Mouse (Mus musculus): ENCODE measurements around the gene Adamts20. TPM values are rescaled to one million over a fixed set of nuclear protein-coding genes. Genes with fewer than 3 reads are reported as not detected.
A peak's percentile ranks its signal among the peaks of the same experiment; 100 is the strongest.
"Not testable (repeated sequence)": the region's sequence is repeated elsewhere in the genome, so short reads cannot be mapped to it uniquely, and the experiment has no call there.

Gene Adamts20
- total RNA-seq (2021) = 1 to 10 TPM; 3.6 to 3.7 TPM
- long read RNA-seq, experiment 1 = 0 reads
- long read RNA-seq, experiment 2, partial matches to known transcripts = 0 of 1 reads
- long read RNA-seq, experiment 2, other reads (novel, unspliced or antisense) = 1 of 1 reads

DNA sequence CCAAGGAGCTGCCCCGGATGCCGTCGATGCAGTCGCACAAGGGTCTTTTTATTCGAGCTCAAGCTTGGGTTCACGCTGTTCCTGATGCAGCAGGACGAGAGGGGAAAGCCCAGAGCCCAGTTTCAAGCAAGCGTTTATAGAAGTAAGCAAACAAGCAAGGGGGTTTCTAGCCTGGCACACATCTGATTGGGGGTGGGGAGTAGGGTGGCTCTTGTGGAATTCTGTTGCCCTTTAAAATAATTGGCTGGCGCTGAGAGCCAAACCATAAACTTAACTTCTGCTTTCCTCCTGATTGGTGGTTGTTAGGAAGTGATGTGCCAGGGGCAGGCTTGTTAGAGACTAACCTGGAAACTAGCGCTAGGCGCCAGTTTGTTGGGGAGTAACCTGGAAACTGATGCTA, at the start of gene Adamts20:
Gene Adamts20, minus strand, starts transcription at position 101 of the 400 bp plus-strand sequence.
- DNase-seq (ENCODE audit: low spot score in 2 of 2) = no peak

- DNase-seq (ENCODE audit: low spot score in 2 of 2) = no peak
These were observed 38.4 kb upstream of the Adamts20 start for GRCm38 (mm10) chr15:94503451-94504215.

- DNase-seq (ENCODE audit: low spot score in 2 of 2) = no peak
These were observed 34.0 kb upstream of the Adamts20 start for GRCm38 (mm10) chr15:94499260-94499659.

DNA sequence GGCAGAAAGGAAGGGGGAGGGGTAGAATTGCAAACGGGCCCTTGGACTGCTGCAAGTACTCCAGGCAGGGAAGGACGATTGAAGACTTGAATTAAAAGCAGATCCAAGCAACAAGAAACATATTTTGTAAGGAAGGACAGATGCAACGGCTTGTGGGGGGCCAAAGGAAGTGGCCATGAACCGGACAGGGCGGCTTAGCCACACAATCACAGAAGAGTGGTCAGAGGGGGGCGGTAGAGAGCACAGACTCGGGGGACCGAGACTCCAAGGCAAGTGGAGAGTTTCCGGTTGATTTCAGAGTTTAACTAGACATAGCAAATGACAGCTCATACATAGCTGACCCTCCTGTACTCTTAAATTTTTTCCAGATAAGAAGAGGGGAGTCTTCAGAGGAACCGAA, 30.7 kb upstream of the Adamts20 start:
- DNase-seq (ENCODE audit: low spot score in 2 of 2) = no peak

DNA sequence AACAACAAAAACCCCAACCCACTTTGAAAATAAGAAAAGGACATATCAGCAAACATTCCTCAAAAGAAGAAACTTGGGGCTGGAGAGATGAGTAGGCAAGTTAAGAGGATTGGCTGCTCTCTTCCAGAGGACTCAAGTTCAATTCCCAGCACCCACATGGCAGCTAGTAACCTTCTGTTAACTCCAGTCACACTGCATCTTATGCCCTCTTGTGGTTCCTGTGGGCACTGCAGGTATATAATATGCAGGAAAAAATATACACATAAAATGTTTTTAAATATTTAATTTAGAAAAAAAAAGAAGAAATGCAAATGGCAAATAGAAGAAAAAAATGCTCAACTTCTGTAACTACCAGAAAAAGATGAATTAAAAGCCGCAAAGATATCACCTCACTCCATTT, 29.2 kb upstream of the Adamts20 start:
- DNase-seq (ENCODE audit: low spot score in 2 of 2) = no peak

- no peak for DNase-seq (ENCODE audit: low spot score in 2 of 2)
These were observed 24.2 kb upstream of the Adamts20 start for GRCm38 (mm10) chr15:94489433-94489832.

DNA sequence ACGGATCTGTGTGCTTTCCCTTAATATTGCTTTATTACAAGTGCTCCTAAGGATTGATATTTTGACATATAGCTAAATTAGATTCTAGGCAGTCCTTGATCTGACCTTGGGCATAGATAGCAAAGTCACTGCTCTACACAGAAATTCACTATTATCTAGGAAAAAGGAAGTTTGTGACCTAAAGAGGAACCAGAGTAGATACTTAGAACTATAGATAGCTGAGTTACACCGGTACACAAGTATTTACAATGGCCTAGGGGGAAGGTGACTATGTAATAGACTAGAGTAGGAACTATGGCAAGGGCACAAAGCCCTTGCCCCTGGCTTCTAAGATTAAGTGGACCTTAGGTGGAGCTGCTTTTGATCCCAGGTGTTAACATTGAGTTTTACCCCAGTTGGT, 22.8 kb upstream of the Adamts20 start:
- DNase-seq (ENCODE audit: low spot score in 2 of 2) = not testable (repeated sequence)

- no peak for DNase-seq (ENCODE audit: low spot score in 2 of 2)
These were observed 17.3 kb upstream of the Adamts20 start for GRCm38 (mm10) chr15:94482555-94482954.

DNA sequence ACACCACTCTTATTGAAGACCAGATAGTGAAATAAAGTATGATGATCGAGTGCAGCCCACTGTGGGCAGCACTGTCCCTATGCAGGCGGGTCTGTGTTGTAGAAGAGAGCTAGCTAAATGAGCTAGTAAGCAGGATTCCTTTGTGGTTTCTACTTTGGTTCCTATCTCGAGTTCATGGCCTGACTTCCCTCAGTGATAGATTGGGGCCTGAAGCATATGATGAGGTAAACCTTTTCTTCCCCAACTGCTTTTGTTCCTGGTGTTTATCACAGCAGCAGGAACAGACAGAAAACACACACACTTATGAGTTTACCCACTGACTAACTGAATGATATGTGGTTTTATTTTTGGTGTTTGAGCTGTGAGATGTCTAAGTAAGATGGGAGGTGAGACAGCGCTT, 15.6 kb upstream of the Adamts20 start:
- DNase-seq (ENCODE audit: low spot score in 2 of 2) = no peak

GRCm38 (mm10) chr15:94480248-94480647, 15.0 kb upstream of the Adamts20 start:
- no peak for DNase-seq (ENCODE audit: low spot score in 2 of 2)

GRCm38 (mm10) chr15:94479513-94480136, 14.4 kb upstream of the Adamts20 start:
- DNase-seq (ENCODE audit: low spot score in 2 of 2) = no peak

- no peak for DNase-seq (ENCODE audit: low spot score in 2 of 2)
These were observed 13.5 kb upstream of the Adamts20 start for GRCm38 (mm10) chr15:94478706-94479105.

DNA sequence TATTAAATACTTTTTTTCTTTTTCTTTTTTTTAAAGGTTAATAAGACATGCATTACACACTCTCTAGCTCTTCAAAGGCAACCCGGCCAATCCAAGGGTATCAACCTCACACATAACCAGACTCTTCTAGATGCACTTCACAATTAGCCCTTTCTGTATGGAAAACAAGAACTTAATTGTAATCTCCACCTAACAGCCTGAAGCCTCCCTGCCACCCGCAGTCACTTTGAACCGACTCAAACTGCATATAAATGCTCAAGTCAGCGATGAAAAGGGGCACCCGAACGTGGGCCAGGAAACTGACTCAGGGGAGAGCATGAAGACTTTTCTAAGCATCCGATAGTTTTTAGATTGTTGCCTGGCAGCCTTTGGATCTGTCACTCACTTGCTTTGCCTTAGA, 12.1 kb upstream of the Adamts20 start:
- no peak for DNase-seq (ENCODE audit: low spot score in 2 of 2)

DNA sequence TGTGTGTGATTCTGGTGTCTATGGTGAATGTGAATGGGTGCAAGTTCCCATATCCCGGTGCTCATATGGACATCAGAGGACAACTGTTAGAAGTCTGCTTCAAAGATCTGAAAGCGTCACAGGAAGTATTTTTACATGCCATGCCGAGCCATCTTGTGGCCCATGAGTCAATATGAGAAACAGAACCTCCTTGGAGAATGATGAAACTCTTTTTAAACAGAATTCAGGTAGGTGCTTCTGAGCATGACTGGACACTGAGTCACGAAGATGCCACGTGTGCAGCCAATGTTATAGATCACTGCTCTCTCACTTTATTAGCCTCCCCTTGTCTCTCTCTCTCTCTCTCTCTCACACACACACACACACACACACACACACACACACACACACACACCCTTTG, 10.8 kb upstream of the Adamts20 start:
- no peak for DNase-seq (ENCODE audit: low spot score in 2 of 2)

GRCm38 (mm10) chr15:94470361-94470760, 5.1 kb upstream of the Adamts20 start:
- no peak for DNase-seq (ENCODE audit: low spot score in 2 of 2)

DNA sequence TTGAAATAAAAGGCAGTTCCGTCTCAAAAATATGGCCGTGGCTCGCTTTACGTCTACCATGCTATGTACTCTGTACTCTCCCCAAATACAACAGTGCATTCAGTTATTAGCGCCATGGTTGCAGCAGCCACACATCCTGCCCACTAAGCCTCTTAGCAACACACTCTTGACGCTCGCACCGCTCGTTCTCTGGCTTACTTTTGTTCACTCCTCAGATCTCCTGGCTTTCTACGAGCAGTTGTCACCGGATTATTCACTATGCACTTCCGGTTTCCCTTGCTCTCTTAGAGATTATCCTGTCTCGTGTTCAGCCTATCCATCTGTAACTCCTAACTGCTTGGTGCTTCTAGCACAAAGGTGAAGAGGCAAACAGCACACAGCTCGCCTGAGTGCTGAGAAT, 337 bp downstream of the Adamts20 start:
- DNase-seq (ENCODE audit: low spot score in 2 of 2) = no peak

GRCm38 (mm10) chr15:94463251-94463650, 2.0 kb downstream of the Adamts20 start:
- peak in 1 of 2 experiments; percentile 15 for DNase-seq (ENCODE audit: low spot score in 2 of 2)

DNA sequence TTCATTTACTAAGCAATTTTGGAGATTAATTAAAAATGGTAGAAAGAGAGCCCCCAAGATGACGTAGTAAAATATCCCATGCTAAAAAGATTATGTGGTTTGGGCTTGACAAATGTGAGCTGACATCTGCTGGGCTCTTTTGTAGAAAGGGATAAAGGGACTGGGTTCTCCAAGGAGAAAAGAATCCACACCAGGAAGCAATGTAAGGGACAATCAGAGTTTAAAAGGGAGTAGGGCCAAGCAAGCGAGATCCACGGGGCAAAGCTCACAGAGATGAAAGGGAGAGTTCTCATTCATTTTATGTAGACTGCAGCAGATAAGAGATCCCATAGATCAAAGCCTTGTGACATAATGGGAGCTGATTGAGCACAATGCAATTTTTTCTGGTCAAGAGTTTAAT, 3.0 kb downstream of the Adamts20 start:
- DNase-seq (ENCODE audit: low spot score in 2 of 2) = no peak

- no peak for DNase-seq (ENCODE audit: low spot score in 2 of 2)
These were observed 4.1 kb downstream of the Adamts20 start for GRCm38 (mm10) chr15:94461166-94461565.

DNA sequence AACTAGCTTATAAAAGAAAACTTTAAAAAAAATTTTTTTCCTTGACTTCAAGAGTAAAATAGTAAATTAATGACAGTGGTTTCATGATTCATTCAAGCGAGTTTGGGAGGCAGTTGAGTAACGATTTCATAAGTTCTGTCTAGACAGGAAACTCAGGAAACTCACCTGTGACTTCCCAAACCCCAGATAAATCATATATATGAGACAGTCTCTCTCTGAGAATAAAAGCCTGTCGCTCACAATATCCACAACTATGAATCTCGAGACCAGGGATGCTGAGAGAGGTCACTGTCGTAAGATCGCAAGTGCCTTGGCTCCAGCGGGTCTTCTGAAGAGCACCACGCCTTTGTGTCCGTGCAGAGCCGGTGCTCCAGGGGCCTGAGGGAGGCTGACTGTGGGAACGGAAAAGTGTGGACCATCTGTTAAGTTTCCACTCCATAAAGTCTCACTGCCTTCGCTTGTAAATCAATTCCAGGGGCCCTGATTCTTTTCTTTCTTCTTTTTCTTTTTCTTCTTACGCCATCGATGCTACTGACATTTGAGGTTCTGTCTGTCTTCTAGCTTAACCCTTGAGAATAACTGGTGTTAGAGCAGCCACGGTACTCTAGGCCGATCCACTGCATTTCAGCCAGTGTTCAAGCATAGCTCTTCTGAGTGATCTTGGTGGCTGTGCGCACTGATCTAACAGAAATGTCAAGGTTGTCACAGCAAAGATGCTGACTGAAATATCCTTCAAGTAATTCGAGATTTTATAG, 7.4 kb downstream of the Adamts20 start:
- DNase-seq (ENCODE audit: low spot score in 2 of 2) = no peak

- no peak for DNase-seq (ENCODE audit: low spot score in 2 of 2)
These were observed 12.4 kb downstream of the Adamts20 start for GRCm38 (mm10) chr15:94452848-94453247.

- no peak for DNase-seq (ENCODE audit: low spot score in 2 of 2)
These were observed 13.6 kb downstream of the Adamts20 start for GRCm38 (mm10) chr15:94451600-94451999.
